In genomic region chr17:24724184-24724583, GRCm38 (mm10) we compare ENCODE assay signal across 8 mouse cellular contexts. TPM values are rescaled to one million over a fixed set of nuclear protein-coding genes. Genes with fewer than 3 reads are reported as not detected.
A peak's percentile ranks its signal among the peaks of the same experiment; 100 is the strongest.
DNase-seq lines count a peak whose midpoint lies in the region; ATAC-seq lines count a peak whose summit lies in the region.

Gene Ndufb10, minus strand, starts transcription at chr17:24724478.

- H3K4me1 ChIP-seq in hindbrain, embryonic 16.5 days (ENCODE audit: control insufficient read depth, insufficient read depth, low read depth, low read length) = peaks cover 25% of the 10 kb centered on the region

- no peaks in the 10 kb centered on the region for H3K27me3 ChIP-seq in hindbrain, embryonic 16.5 days (replicated peaks; ENCODE audit: control insufficient read depth, insufficient read depth, low read length)

- DNase-seq in T-cell, adult 2 months (ENCODE audit: low spot score) = peak; percentile 94
- DNase-seq in cerebellum, postnatal 36 days = peak; percentile 98 to 99
- peak; percentile 96 for DNase-seq in gastrocnemius, adult 18-20 months (ENCODE audit: low spot score)
- peak; percentile 95 to 97 for DNase-seq in left cerebral cortex, adult 18-20 months (ENCODE audit: low spot score in 2 of 2)
- peak; percentile 94 for DNase-seq in right cerebral cortex, adult 18-20 months
- peak; percentile 91 for DNase-seq in urinary bladder, postnatal 10 days (ENCODE audit: low spot score)

- H3K27ac ChIP-seq in hindbrain, embryonic 16.5 days (ENCODE audit: low read depth, low read length) = peak within 1 kb of the TSS; percentile 79
- H3K27ac ChIP-seq in macrophage = peak within 1 kb of the TSS; percentile 52

- H3K36me3 ChIP-seq in hindbrain, embryonic 16.5 days (ENCODE audit: control insufficient read depth, insufficient read depth, low read length) = peaks cover 9% of the 10 kb centered on the region
- H3K36me3 ChIP-seq in macrophage (ENCODE audit: inconsistent target) = peaks cover 5% of the 10 kb centered on the region; the same call in 1 of the 2 replicates

- H3K4me2 ChIP-seq in hindbrain, embryonic 16.5 days (ENCODE audit: low read length) = peak within 1 kb of the TSS; percentile 88

- H3K4me3 ChIP-seq in hindbrain, embryonic 16.5 days (ENCODE audit: low read length) = peak within 1 kb of the TSS; percentile 82
- peak within 1 kb of the TSS; percentile 73 for H3K4me3 ChIP-seq in macrophage (ENCODE audit: inconsistent target)

- peak within 1 kb of the TSS; percentile 90 for H3K9ac ChIP-seq in hindbrain, embryonic 16.5 days (ENCODE audit: low read depth, low read length)

- H3K79me2 ChIP-seq in macrophage (ENCODE audit: inconsistent target) = peaks cover 43% of the 10 kb centered on the region

- H3K9me3 ChIP-seq in hindbrain, embryonic 16.5 days (ENCODE audit: control insufficient read depth, low read length) = no peaks in the 10 kb centered on the region

- peak; percentile 72 for ATAC-seq in hindbrain, embryonic 16.5 days

- WGBS in hindbrain, embryonic 16.5 days = under 1% methylated on average over 24 of the region's 30 CpGs
- under 1% methylated on average over 30 of the region's 30 CpGs for WGBS in macrophage (ENCODE audit: missing documents)

RNA-seq across cellular contexts. Expression of gene Ndufb10, which starts in this region (rescaled TPM):
- total RNA-seq in gastrocnemius, adult 18-20 months (2021) = 100 to 1,000 TPM; 428 to 481 TPM
- polyA plus RNA-seq in hindbrain, embryonic 16.5 days (2015; fragmentation: Nextera tagmentation; extraction: Ambion mirVana) = 271 and 307 TPM in 2 replicates
- total RNA-seq in left cerebral cortex, adult 18-20 months (2021) = 100 to 1,000 TPM; 220 to 246 TPM
- 10 to 100 TPM in 16 of 26 experiments, 1 to 10 TPM in 9, not detected in 1; 2.8 to 47.0 (median 13.3) TPM for total RNA-seq in macrophage (2018; cell fraction: chromatin; rRNA removed)
- total RNA-seq in macrophage (2018; cell fraction: cytosol; rRNA removed) = 100 to 1,000 TPM in 20 of 26 experiments, 10 to 100 TPM in 6; 88.8 to 161 (median 114) TPM
- total RNA-seq in macrophage (2018; cell fraction: nucleus; rRNA removed) = 10 to 100 TPM; 13.9 to 49.7 (median 27.9) TPM
- polyA plus RNA-seq in macrophage (2018) = 128 to 178 TPM (median 156 TPM) in 3 replicates

Comparison
In these comparisons a context has a peak if more than half of its experiments do, and no peak if none do; other contexts are left out.
1. Peak in every context shown above with its lines: DNase-seq, ATAC-seq, H3K4me3 ChIP-seq and H3K27ac ChIP-seq.